Mouse (Mus musculus) forebrain, embryonic 11.5 days (tissue): Measurements from ENCODE around the gene Kntc1. TPM values are rescaled to one million over a fixed set of nuclear protein-coding genes. Genes with fewer than 3 reads are reported as not detected.
A peak's percentile ranks its signal among the peaks of the same experiment; 100 is the strongest.
"Not testable (repeated sequence)": the region's sequence is repeated elsewhere in the genome, so short reads cannot be mapped to it uniquely, and the experiment has no call there.

Experiments used
- ATAC-seq: fragments of 200-750 bp; cut with Nextera tagmentation; replicated peaks from 2 replicates; pipeline ENCODE4 v1.8.0; 2017; ENCODE audit warnings: moderate TSS enrichment; ENCODE audit not compliant: low FRiP score
- DNase-seq: peaks from one replicate; pipeline ENCODE4 v3.0.0-alpha.2; 2017; ENCODE audit warnings: low spot score
- H3K27ac ChIP-seq: fragments of 300-500 bp; sonication (generic); 2 replicates; pipeline ENCODE4 v1.5.1; 2014; ENCODE audit warnings: low read depth, low read length
- H3K27me3 ChIP-seq: fragments of 300-500 bp; sonication (generic); 2 replicates; pipeline ENCODE4 v1.6.1; 2014; ENCODE audit warnings: mild to moderate bottlenecking, low read length, mixed read lengths; ENCODE audit not compliant: control insufficient read depth, insufficient read depth
- H3K36me3 ChIP-seq: fragments of 300-500 bp; sonication (generic); 2 replicates; pipeline ENCODE4 v1.6.1; 2014; ENCODE audit warnings: mild to moderate bottlenecking, low read length, moderate library complexity, mixed read lengths; ENCODE audit not compliant: control insufficient read depth, insufficient read depth
- H3K4me1 ChIP-seq: fragments of 300-500 bp; sonication (generic); replicated peaks from 2 replicates; pipeline ENCODE4 v1.6.1; 2014; ENCODE audit warnings: low read length, mixed read lengths; ENCODE audit not compliant: control insufficient read depth, insufficient read depth
- H3K4me2 ChIP-seq: fragments of 300-500 bp; sonication (generic); 2 replicates; pipeline ENCODE4 v1.6.1; 2014; ENCODE audit warnings: low read depth, mild to moderate bottlenecking, low read length, moderate library complexity, mixed read lengths; ENCODE audit not compliant: severe bottlenecking
- H3K4me3 ChIP-seq: fragments of 300-500 bp; sonication (generic); 2 replicates; pipeline ENCODE4 v1.5.1; 2014; ENCODE audit warnings: low read depth, low read length
- H3K9ac ChIP-seq: fragments of 300-500 bp; sonication (generic); 2 replicates; pipeline ENCODE4 v1.6.1; 2014; ENCODE audit warnings: low read length
- H3K9me3 ChIP-seq: fragments of 300-500 bp; sonication (generic); 2 replicates; pipeline ENCODE4 v1.6.1; 2016; ENCODE audit warnings: low read length, mixed read lengths; ENCODE audit not compliant: control insufficient read depth
- WGBS: fragments of 180-500 bp; shearing (Covaris S2); extraction: QIAGEN DNeasy Blood & Tissue Kit; methylation state at CpG from one replicate; pipeline ENCODE4 v1.1.7; 2014; 5-methylcytosine and 5-hydroxymethylcytosine counted together
- polyA plus RNA-seq: library from polyadenylated mRNA; unstranded; fragments of >200 nt; fragmentation: Nextera tagmentation; extraction: Ambion mirVana; gene quantifications from 2 replicates; pipeline ENCODE4 v1.2.1, GENCODE M21; 2014

Kntc1 gene
- 53.8 and 65.0 TPM in 2 replicates for polyA plus RNA-seq

- Histone ChIP-seq H3K9me3 (no peaks in the 10 kb centered on the region), H3K36me3 (peaks cover 5% of the 10 kb centered on the region), H3K4me3 (peak within 1 kb of the TSS; percentile 76), H3K9ac (peak within 1 kb of the TSS; percentile 78), H3K27me3 (no peaks in the 10 kb centered on the region), H3K27ac (peak within 1 kb of the TSS; percentile 97), H3K4me1 (peaks cover 10% of the 10 kb centered on the region; the same call in 1 of the 2 replicates), H3K4me2 (peak within 1 kb of the TSS; percentile 77)
- WGBS: under 1% methylated on average over 63 of the region's 63 CpGs
- DNase-seq (peak; percentile 98), ATAC-seq (peak; percentile 98)
Observed at GRCm38 (mm10) chr5:123749065-123750064, at the start of gene Kntc1, which contains the start of gene Rsrc2. Gene Kntc1, plus strand, starts transcription at chr5:123749716. Gene Rsrc2, minus strand, starts transcription at chr5:123749414.

DNA sequence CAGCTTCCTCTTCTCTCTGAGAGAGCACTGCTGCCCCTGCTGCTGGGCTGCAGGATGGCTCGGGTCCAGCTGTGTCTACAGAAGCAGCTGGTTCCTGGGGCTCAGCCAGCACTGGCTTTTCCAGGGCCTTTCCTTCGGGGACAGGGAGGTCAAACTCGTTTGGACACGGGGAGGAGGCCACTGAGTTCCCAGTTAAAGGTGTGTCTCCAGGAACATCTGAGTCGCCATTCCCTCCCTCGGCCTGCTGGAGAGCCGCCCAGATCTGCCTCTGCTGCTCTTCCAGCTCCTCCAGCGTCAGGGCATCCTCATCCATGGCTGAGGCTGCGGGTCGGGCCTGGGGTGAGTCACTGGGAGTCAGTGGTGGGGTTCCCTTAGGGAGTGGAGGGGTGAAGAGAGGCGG is 48.9 kb upstream of the Kntc1 start:
- no peak overlapping the region for H3K4me2 ChIP-seq
- no peak overlapping the region for H3K4me3 ChIP-seq
- ATAC-seq (no peak), DNase-seq (no peak)
- H3K36me3 ChIP-seq: peaks cover 20% of the 10 kb centered on the region; the same call in 1 of the 2 replicates
- H3K4me1 ChIP-seq: no peaks in the 10 kb centered on the region
- 81% methylated on average over 11 of the region's 11 CpGs for WGBS
- H3K9ac ChIP-seq: no peak overlapping the region
- no peaks in the 10 kb centered on the region for H3K27me3 ChIP-seq
- H3K9me3 ChIP-seq: no peaks in the 10 kb centered on the region
- no peak overlapping the region for H3K27ac ChIP-seq

GRCm38 (mm10) chr5:123708598-123708997 is 40.9 kb upstream of the Kntc1 start:
- DNase-seq (no peak), ATAC-seq (no peak)
- H3K4me1 ChIP-seq: no peaks in the 10 kb centered on the region
- no peak overlapping the region for H3K4me3 ChIP-seq
- no peaks in the 10 kb centered on the region for H3K27me3 ChIP-seq
- peaks cover 25% of the 10 kb centered on the region for H3K36me3 ChIP-seq
- H3K9me3 ChIP-seq: no peaks in the 10 kb centered on the region
- no peak overlapping the region for H3K9ac ChIP-seq
- 92% methylated on average over 12 of the region's 12 CpGs for WGBS
- H3K4me2 ChIP-seq: no peak overlapping the region
- no peak overlapping the region for H3K27ac ChIP-seq

DNA sequence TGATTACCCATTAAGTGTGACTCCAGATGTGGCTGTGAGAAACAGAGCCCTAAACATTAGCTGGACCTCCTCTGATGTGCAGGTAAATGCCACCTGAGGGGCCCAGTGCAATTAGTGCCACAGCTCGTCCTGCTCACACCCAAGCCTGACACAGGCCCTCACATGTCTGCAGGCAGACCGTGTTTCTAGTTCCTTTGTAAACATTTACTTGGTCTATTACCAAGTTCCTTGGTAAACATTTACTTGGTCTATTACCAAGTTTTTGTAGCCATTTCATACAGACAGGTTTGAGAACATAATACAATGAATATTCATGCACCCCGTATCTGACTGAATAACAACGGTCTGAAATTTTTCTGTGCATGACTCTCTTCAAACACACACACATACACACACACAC is 39.9 kb upstream of the Kntc1 start:
- Histone ChIP-seq H3K9ac (no peak overlapping the region), H3K4me3 (no peak overlapping the region), H3K36me3 (peaks cover 29% of the 10 kb centered on the region), H3K4me2 (no peak overlapping the region), H3K9me3 (no peaks in the 10 kb centered on the region), H3K4me1 (no peaks in the 10 kb centered on the region), H3K27ac (no peak overlapping the region), H3K27me3 (no peaks in the 10 kb centered on the region)
- DNase-seq (no peak), ATAC-seq (no peak)
- 91% methylated on average over 4 of the region's 4 CpGs for WGBS

GRCm38 (mm10) chr5:123713782-123714181 is 35.7 kb upstream of the Kntc1 start:
- Histone ChIP-seq H3K4me1 (no peaks in the 10 kb centered on the region), H3K4me2 (no peak overlapping the region), H3K4me3 (no peak overlapping the region), H3K9ac (no peak overlapping the region), H3K27ac (no peak overlapping the region), H3K9me3 (no peaks in the 10 kb centered on the region), H3K36me3 (peaks cover 18% of the 10 kb centered on the region), H3K27me3 (no peaks in the 10 kb centered on the region)
- DNase-seq: no peak
- ATAC-seq: no peak
- 95% methylated on average over 6 of the region's 6 CpGs for WGBS

- DNase-seq (no peak), ATAC-seq (no peak)
- no peak overlapping the region for H3K4me2 ChIP-seq
- no peaks in the 10 kb centered on the region; the same call in 1 of the 2 replicates for H3K4me1 ChIP-seq
- no peaks in the 10 kb centered on the region for H3K9me3 ChIP-seq
- WGBS: 91% methylated on average over 4 of the region's 4 CpGs
- peaks cover 18% of the 10 kb centered on the region for H3K36me3 ChIP-seq
- H3K4me3 ChIP-seq: no peak overlapping the region
- H3K27ac ChIP-seq: no peak overlapping the region
- H3K27me3 ChIP-seq: no peaks in the 10 kb centered on the region
- H3K9ac ChIP-seq: no peak overlapping the region
Observed at GRCm38 (mm10) chr5:123714622-123715021, 34.9 kb upstream of the Kntc1 start.

GRCm38 (mm10) chr5:123720328-123721311 is 28.9 kb upstream of the Kntc1 start, which contains the start of gene Zcchc8:
Gene Zcchc8, minus strand, starts transcription at chr5:123721100.
- Histone ChIP-seq H3K9me3 (no peaks in the 10 kb centered on the region), H3K36me3 (no peaks in the 10 kb centered on the region; the same call in 1 of the 2 replicates), H3K4me2 (peak within 1 kb of the TSS; percentile 67), H3K27ac (peak within 1 kb of the TSS; percentile 67; the same call in 1 of the 2 replicates), H3K4me1 (no peaks in the 10 kb centered on the region; the same call in 1 of the 2 replicates), H3K27me3 (no peaks in the 10 kb centered on the region), H3K4me3 (peak within 1 kb of the TSS; percentile 93), H3K9ac (peak within 1 kb of the TSS; percentile 91)
- under 1% methylated on average over 77 of the region's 83 CpGs for WGBS
- ATAC-seq: peak; percentile 100
- peak; percentile 97 for DNase-seq

DNA sequence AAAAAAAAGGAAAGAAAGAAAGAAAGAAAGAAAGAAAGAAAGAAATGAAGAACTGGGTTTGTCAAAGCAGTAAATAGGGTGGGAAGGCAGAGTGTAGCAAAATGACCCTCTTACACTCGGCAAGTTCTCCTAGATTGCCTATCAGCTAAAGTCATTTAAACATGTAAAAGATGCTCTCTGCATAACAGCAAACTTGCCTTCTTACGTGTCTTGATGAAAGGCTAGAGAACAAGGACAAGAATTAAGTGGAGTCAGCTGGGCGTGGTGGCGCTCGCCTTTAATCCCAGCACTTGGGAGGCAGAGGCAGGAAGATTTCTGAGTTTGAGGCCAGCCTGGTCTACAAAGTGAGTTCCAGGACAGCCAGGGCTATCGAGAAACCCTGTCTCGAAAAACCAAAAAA is 25.7 kb upstream of the Kntc1 start:
- H3K4me2 ChIP-seq, ATAC-seq, H3K4me3 ChIP-seq, H3K4me1 ChIP-seq, H3K36me3 ChIP-seq, H3K27me3 ChIP-seq, H3K27ac ChIP-seq, DNase-seq, H3K9ac ChIP-seq, H3K9me3 ChIP-seq: not testable (repeated sequence)
- WGBS: 89% methylated on average over 7 of the region's 7 CpGs
